Mouse (Mus musculus): Measurements from ENCODE around the gene Pms1. TPM values are rescaled to one million over a fixed set of nuclear protein-coding genes. Genes with fewer than 3 reads are reported as not detected.
"Not testable (repeated sequence)": the region's sequence is repeated elsewhere in the genome, so short reads cannot be mapped to it uniquely, and the experiment has no call there.

The Pms1 gene
- polyA plus RNA-seq, 1 experiment from 2014 or later, result 12.0 TPM

GRCm38 (mm10) chr1:53291197-53291596 is 5.6 kb downstream of the Pms1 start:
- Histone ChIP-seq H3K4me1 (replicated peaks) (0 out of 2 replicates have a peak, but pooled peaks cover 4% of the 10 kb centered on the region), H3K9me3 (no peaks in the 10 kb centered on the region), H3K9ac (no peak overlapping the region), H3K4me3 (no peak overlapping the region), H3K27ac (replicated peaks) (no peak overlapping the region), H3K4me2 (no peak overlapping the region), H3K27me3 (no peaks in the 10 kb centered on the region), H3K36me3 (no peaks in the 10 kb centered on the region)
- 91% methylated on average over 3 of the region's 3 CpGs for WGBS
- ATAC-seq (ENCODE audit: low read depth), result no peak

GRCm38 (mm10) chr1:53272646-53273045 is 24.2 kb downstream of the Pms1 start:
- Histone ChIP-seq H3K9ac (no peak overlapping the region), H3K27me3 (no peaks in the 10 kb centered on the region), H3K9me3 (no peaks in the 10 kb centered on the region), H3K36me3 (no peaks in the 10 kb centered on the region), H3K4me2 (no peak overlapping the region), H3K4me1 (replicated peaks) (no peaks in the 10 kb centered on the region), H3K4me3 (no peak overlapping the region), H3K27ac (replicated peaks) (no peak overlapping the region)
- ATAC-seq (ENCODE audit: low read depth), result no peak

GRCm38 (mm10) chr1:53269901-53270300 is 26.9 kb downstream of the Pms1 start:
- no peak overlapping the region for H3K4me3 ChIP-seq
- no peak overlapping the region for H3K27ac ChIP-seq (replicated peaks)
- H3K4me1 ChIP-seq (replicated peaks), result no peaks in the 10 kb centered on the region
- no peaks in the 10 kb centered on the region for H3K27me3 ChIP-seq
- ATAC-seq (ENCODE audit: low read depth), result no peak
- WGBS, result 93% methylated on average over 3 of the region's 3 CpGs
- no peak overlapping the region for H3K9ac ChIP-seq
- H3K9me3 ChIP-seq, result no peaks in the 10 kb centered on the region
- H3K4me2 ChIP-seq, result no peak overlapping the region
- peaks cover 5% of the 10 kb centered on the region for H3K36me3 ChIP-seq

DNA sequence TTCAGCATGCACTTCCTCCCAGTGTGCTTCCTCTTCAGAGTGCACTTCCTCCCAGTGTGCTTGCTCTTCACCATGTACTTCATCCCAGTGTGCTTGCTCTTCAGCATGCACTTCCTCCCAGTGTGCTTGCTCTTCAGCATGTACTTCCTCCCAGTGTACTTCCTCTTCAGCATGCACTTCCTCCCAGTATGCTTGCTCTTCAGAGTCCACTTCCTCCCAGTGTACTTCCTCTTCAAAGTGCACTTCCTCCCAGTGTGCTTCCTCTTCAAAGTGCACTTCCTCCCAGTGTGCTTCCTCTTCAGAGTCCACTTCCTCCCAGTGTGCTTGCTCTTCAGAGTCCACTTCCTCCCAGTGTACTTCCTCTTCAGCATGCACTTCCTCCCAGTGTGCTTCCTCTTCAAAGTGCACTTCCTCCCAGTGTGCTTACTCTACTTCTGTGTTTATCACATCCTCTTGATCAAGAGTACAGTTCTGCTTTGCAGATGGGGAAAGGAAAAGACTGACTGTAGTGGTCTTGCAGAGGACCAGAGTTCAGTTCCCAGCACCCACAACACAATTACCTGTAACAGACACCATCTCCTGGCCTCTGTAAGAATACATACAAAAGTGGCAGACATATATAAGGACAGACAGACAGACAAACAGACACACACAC is 31.7 kb downstream of the Pms1 start:
- not testable (repeated sequence) for ATAC-seq (ENCODE audit: low read depth); H3K27ac ChIP-seq (replicated peaks); H3K4me2 ChIP-seq; H3K9me3 ChIP-seq; H3K36me3 ChIP-seq; H3K27me3 ChIP-seq; H3K4me3 ChIP-seq; H3K9ac ChIP-seq; H3K4me1 ChIP-seq (replicated peaks)

GRCm38 (mm10) chr1:53226063-53226462 is 70.8 kb downstream of the Pms1 start:
- Histone ChIP-seq H3K27ac (replicated peaks) (no peak overlapping the region), H3K27me3 (no peaks in the 10 kb centered on the region), H3K36me3 (no peaks in the 10 kb centered on the region), H3K4me2 (no peak overlapping the region), H3K9me3 (no peaks in the 10 kb centered on the region), H3K4me3 (no peak overlapping the region), H3K4me1 (replicated peaks) (no peaks in the 10 kb centered on the region), H3K9ac (no peak overlapping the region)
- WGBS, result 91% methylated on average over 1 of the region's 1 CpGs
- ATAC-seq (ENCODE audit: low read depth), result no peak

- Histone ChIP-seq H3K27me3 (no peaks in the 10 kb centered on the region), H3K4me3 (no peak overlapping the region), H3K4me2 (no peak overlapping the region), H3K4me1 (replicated peaks) (no peaks in the 10 kb centered on the region), H3K9me3 (no peaks in the 10 kb centered on the region), H3K9ac (no peak overlapping the region), H3K27ac (replicated peaks) (no peak overlapping the region), H3K36me3 (no peaks in the 10 kb centered on the region)
- ATAC-seq (ENCODE audit: low read depth), result no peak
- 82% methylated on average over 3 of the region's 3 CpGs for WGBS
Observed at GRCm38 (mm10) chr1:53225616-53226015, 71.2 kb downstream of the Pms1 start.

GRCm38 (mm10) chr1:53224775-53225174 is 72.0 kb downstream of the Pms1 start:
- 45% methylated on average over 1 of the region's 1 CpGs for WGBS
- Histone ChIP-seq H3K9me3 (no peaks in the 10 kb centered on the region), H3K4me1 (replicated peaks) (no peaks in the 10 kb centered on the region), H3K4me3 (no peak overlapping the region), H3K9ac (no peak overlapping the region), H3K27ac (replicated peaks) (no peak overlapping the region), H3K4me2 (no peak overlapping the region), H3K27me3 (no peaks in the 10 kb centered on the region), H3K36me3 (no peaks in the 10 kb centered on the region)
- no peak for ATAC-seq (ENCODE audit: low read depth)

DNA sequence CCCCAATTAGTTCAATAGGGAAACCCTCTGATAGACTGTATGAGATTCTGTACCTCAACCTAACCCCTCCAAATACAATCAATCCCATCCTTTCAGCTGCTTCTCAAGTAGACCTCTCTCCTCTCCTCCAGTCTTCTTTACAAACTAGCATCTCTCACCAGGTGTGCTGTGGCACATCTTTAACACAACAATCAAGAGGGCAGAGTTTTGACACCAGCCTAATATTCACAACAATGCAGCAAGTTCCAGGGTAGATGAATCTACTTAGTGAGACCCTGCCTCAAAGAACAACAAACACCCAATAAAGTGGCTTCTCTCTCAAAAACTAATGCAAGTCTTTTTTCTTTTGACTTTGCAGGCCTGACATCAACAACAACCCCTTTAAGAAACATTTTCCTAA is 86.7 kb downstream of the Pms1 start:
- Histone ChIP-seq H3K27me3 (no peaks in the 10 kb centered on the region), H3K9me3 (no peaks in the 10 kb centered on the region), H3K4me1 (replicated peaks) (no peaks in the 10 kb centered on the region), H3K4me2 (no peak overlapping the region), H3K36me3 (no peaks in the 10 kb centered on the region), H3K27ac (replicated peaks) (no peak overlapping the region), H3K9ac (no peak overlapping the region), H3K4me3 (no peak overlapping the region)
- no peak for ATAC-seq (ENCODE audit: low read depth)

- H3K36me3 ChIP-seq, result no peaks in the 10 kb centered on the region
- H3K27me3 ChIP-seq, result no peaks in the 10 kb centered on the region
- 97% methylated on average over 2 of the region's 2 CpGs for WGBS
- no peak for ATAC-seq (ENCODE audit: low read depth)
- no peak overlapping the region for H3K9ac ChIP-seq
- H3K4me1 ChIP-seq (replicated peaks), result no peaks in the 10 kb centered on the region
- H3K9me3 ChIP-seq, result no peaks in the 10 kb centered on the region
- H3K27ac ChIP-seq (replicated peaks), result no peak overlapping the region
- no peak overlapping the region for H3K4me3 ChIP-seq
- no peak overlapping the region for H3K4me2 ChIP-seq
Observed at GRCm38 (mm10) chr1:53203902-53204301, 92.9 kb downstream of the Pms1 start.

- Histone ChIP-seq H3K36me3 (no peaks in the 10 kb centered on the region), H3K4me1 (replicated peaks) (no peaks in the 10 kb centered on the region), H3K4me2 (no peak overlapping the region), H3K9ac (no peak overlapping the region), H3K4me3 (no peak overlapping the region), H3K9me3 (no peaks in the 10 kb centered on the region), H3K27me3 (no peaks in the 10 kb centered on the region), H3K27ac (replicated peaks) (no peak overlapping the region)
- WGBS, result 70% methylated on average over 2 of the region's 2 CpGs
- ATAC-seq (ENCODE audit: low read depth), result no peak
Observed at GRCm38 (mm10) chr1:53201630-53202199, 95.1 kb downstream of the Pms1 start.

DNA sequence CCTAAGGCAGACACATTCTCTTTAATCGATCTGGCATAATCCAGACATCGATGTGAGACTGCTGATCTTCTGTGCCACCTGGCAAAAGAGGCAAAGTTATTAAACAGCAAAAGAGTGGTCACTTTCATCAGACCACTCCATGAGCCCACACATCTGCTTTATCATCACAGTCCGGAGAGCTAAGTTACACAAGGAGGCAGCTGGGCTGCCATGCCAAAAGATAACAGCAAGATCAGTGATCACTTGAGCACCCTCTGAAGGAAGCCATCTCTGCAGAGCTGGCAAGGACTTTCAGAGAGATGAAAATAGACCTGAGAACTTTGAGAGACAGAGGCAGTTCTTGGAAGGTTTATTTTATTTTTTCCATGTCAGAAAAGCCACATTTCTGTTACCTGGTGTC is 102.3 kb downstream of the Pms1 start:
- H3K27ac ChIP-seq (replicated peaks), result no peak overlapping the region
- H3K27me3 ChIP-seq, result no peaks in the 10 kb centered on the region
- no peak overlapping the region for H3K9ac ChIP-seq
- 91% methylated on average over 3 of the region's 3 CpGs for WGBS
- H3K36me3 ChIP-seq, result peaks cover 4% of the 10 kb centered on the region; the same call in 1 of the 2 replicates
- no peak overlapping the region for H3K4me2 ChIP-seq
- H3K9me3 ChIP-seq, result no peaks in the 10 kb centered on the region
- no peak overlapping the region for H3K4me3 ChIP-seq
- no peaks in the 10 kb centered on the region for H3K4me1 ChIP-seq (replicated peaks)
- no peak for ATAC-seq (ENCODE audit: low read depth)

- Histone ChIP-seq H3K4me1 (replicated peaks) (no peaks in the 10 kb centered on the region), H3K27me3 (no peaks in the 10 kb centered on the region), H3K36me3 (peaks cover 4% of the 10 kb centered on the region; the same call in 1 of the 2 replicates), H3K9ac (no peak overlapping the region), H3K27ac (replicated peaks) (no peak overlapping the region), H3K4me3 (no peak overlapping the region), H3K9me3 (no peaks in the 10 kb centered on the region), H3K4me2 (no peak overlapping the region)
- WGBS, result 60% methylated on average over 3 of the region's 3 CpGs
- ATAC-seq (ENCODE audit: low read depth), result no peak
Observed at GRCm38 (mm10) chr1:53191234-53191633, 105.6 kb downstream of the Pms1 start.

GRCm38 (mm10) chr1:53189620-53190019 is 107.2 kb downstream of the Pms1 start:
- 83% methylated on average over 3 of the region's 3 CpGs for WGBS
- ATAC-seq (ENCODE audit: low read depth), result no peak
- Histone ChIP-seq H3K27ac (replicated peaks) (no peak overlapping the region), H3K4me3 (no peak overlapping the region), H3K9me3 (no peaks in the 10 kb centered on the region), H3K27me3 (no peaks in the 10 kb centered on the region), H3K36me3 (peaks cover 3% of the 10 kb centered on the region; the same call in 1 of the 2 replicates), H3K4me1 (replicated peaks) (no peaks in the 10 kb centered on the region), H3K9ac (no peak overlapping the region), H3K4me2 (no peak overlapping the region)

All from neural tube, embryonic 13.5 days (tissue).